Mouse (Mus musculus): ENCODE results near the gene Ppm1j.
"Not testable (repeated sequence)": the region's sequence is repeated elsewhere in the genome, so short reads cannot be mapped to it uniquely, and the experiment has no call there.

The Ppm1j gene

GRCm38 (mm10) chr3:104780561-104781420 is at the start of gene Ppm1j:
Gene Ppm1j (plus strand): TSS chr3:104781056.
- peak in 1 of 2 experiments; percentile 55 for DNase-seq (ENCODE audit: low spot score in 2 of 2)

- no peak for DNase-seq (ENCODE audit: low spot score in 2 of 2)
These were observed 47.9 kb upstream of the Ppm1j start for GRCm38 (mm10) chr3:104732907-104733306.

GRCm38 (mm10) chr3:104734654-104735053 is 46.2 kb upstream of the Ppm1j start:
- no peak for DNase-seq (ENCODE audit: low spot score in 2 of 2)

GRCm38 (mm10) chr3:104741954-104742353 is 38.9 kb upstream of the Ppm1j start:
- DNase-seq (ENCODE audit: low spot score in 2 of 2): no peak

- no peak for DNase-seq (ENCODE audit: low spot score in 2 of 2)
These were observed 37.7 kb upstream of the Ppm1j start for GRCm38 (mm10) chr3:104743161-104743560.

GRCm38 (mm10) chr3:104743864-104744263 is 37.0 kb upstream of the Ppm1j start:
- no peak for DNase-seq (ENCODE audit: low spot score in 2 of 2)

- DNase-seq (ENCODE audit: low spot score in 2 of 2): not testable (repeated sequence)
These were observed 28.0 kb upstream of the Ppm1j start for GRCm38 (mm10) chr3:104752845-104753244.

GRCm38 (mm10) chr3:104758406-104758805 is 22.4 kb upstream of the Ppm1j start:
- DNase-seq (ENCODE audit: low spot score in 2 of 2): peak; percentile 45 to 83

GRCm38 (mm10) chr3:104758869-104759268 is 22.0 kb upstream of the Ppm1j start:
- DNase-seq (ENCODE audit: low spot score in 2 of 2): no peak

- not testable (repeated sequence) for DNase-seq (ENCODE audit: low spot score in 2 of 2)
These were observed 18.6 kb upstream of the Ppm1j start for GRCm38 (mm10) chr3:104762103-104762863.

GRCm38 (mm10) chr3:104765021-104765420 is 15.8 kb upstream of the Ppm1j start:
- DNase-seq (ENCODE audit: low spot score in 2 of 2): no peak

GRCm38 (mm10) chr3:104767141-104767540 is 13.7 kb upstream of the Ppm1j start:
- DNase-seq (ENCODE audit: low spot score in 2 of 2): no peak

GRCm38 (mm10) chr3:104767716-104768115 is 13.1 kb upstream of the Ppm1j start:
- no peak for DNase-seq (ENCODE audit: low spot score in 2 of 2)

- DNase-seq (ENCODE audit: low spot score in 2 of 2): no peak
These were observed 11.7 kb upstream of the Ppm1j start for GRCm38 (mm10) chr3:104769135-104769534.

- no peak for DNase-seq (ENCODE audit: low spot score in 2 of 2)
These were observed 10.8 kb upstream of the Ppm1j start for GRCm38 (mm10) chr3:104770035-104770434.

- DNase-seq (ENCODE audit: low spot score in 2 of 2): no peak
These were observed 9.9 kb upstream of the Ppm1j start for GRCm38 (mm10) chr3:104770918-104771317.

GRCm38 (mm10) chr3:104771460-104771859 is 9.4 kb upstream of the Ppm1j start:
- DNase-seq (ENCODE audit: low spot score in 2 of 2): no peak

- no peak for DNase-seq (ENCODE audit: low spot score in 2 of 2)
These were observed 7.6 kb upstream of the Ppm1j start for GRCm38 (mm10) chr3:104773301-104773700.

GRCm38 (mm10) chr3:104777342-104777741 is 3.5 kb upstream of the Ppm1j start:
- no peak for DNase-seq (ENCODE audit: low spot score in 2 of 2)

GRCm38 (mm10) chr3:104779949-104780348 is 907 bp upstream of the Ppm1j start:
- no peak for DNase-seq (ENCODE audit: low spot score in 2 of 2)

- DNase-seq (ENCODE audit: low spot score in 2 of 2): no peak
These were observed 631 bp downstream of the Ppm1j start, which contains the start of gene Fam19a3 for GRCm38 (mm10) chr3:104781471-104781903. Gene Fam19a3 (minus strand): TSS chr3:104781840.

GRCm38 (mm10) chr3:104782061-104782681 is 1.3 kb downstream of the Ppm1j start:
- DNase-seq (ENCODE audit: low spot score in 2 of 2): peak in 1 of 2 experiments; percentile 52
